Comparison of ENCODE assay signal across 17 mouse cellular contexts in genomic region chr6:41577297-41577696, GRCm38 (mm10). TPM values are rescaled to one million over a fixed set of nuclear protein-coding genes. Genes with fewer than 3 reads are reported as not detected.
DNase-seq lines count a peak whose midpoint lies in the region; ATAC-seq and TF ChIP-seq lines count a peak whose summit lies in the region.
"Had no signal": no experiment of that assay in that cellular context is flagged by ENCODE, and none has a peak within 500 bp of the region (broad histone marks: within the 10 kb centered on the region; RNA-seq: fewer than 3 reads in every experiment).

No protein-coding gene starts in this region.

- H3K4me1 ChIP-seq in hindbrain, embryonic 15.5 days (replicated peaks): no peaks in the 10 kb centered on the region
- H3K4me1 ChIP-seq in hindbrain, embryonic 12.5 days: no peaks in the 10 kb centered on the region
- H3K4me1 ChIP-seq in embryonic facial prominence, embryonic 10.5 days: peaks cover 4% of the 10 kb centered on the region
- H3K4me1 ChIP-seq: heart, embryonic 13.5 days; limb, embryonic 15.5 days had no signal

- no peak for DNase-seq in Patski (ENCODE audit: low read depth, low spot score)
- peak; percentile 23 for DNase-seq in embryonic facial prominence, embryonic 10.5 days (ENCODE audit: low spot score)
- DNase-seq in mesoderm, embryonic 11.5 days (ENCODE audit: low read depth, low spot score): peak; percentile 6
- no peak for DNase-seq in heart, adult 8-10 months (ENCODE audit: low spot score)
- no peak for DNase-seq in cerebellum, adult 18-20 months
- DNase-seq: cerebellum, adult 11-12 months; gastrocnemius, postnatal 36 days; layer of hippocampus, postnatal 36 days; lung, postnatal 4 days; right cerebral cortex, postnatal 4 days; thymus, postnatal 36 days had no signal

- no peak for TF ChIP-seq CTCF in Patski (IDR thresholded peaks at IDR 0.05)

- H3K27me3 ChIP-seq in hindbrain, embryonic 15.5 days: no peaks in the 10 kb centered on the region
- no peaks in the 10 kb centered on the region for H3K27me3 ChIP-seq in hindbrain, embryonic 12.5 days
- H3K27me3 ChIP-seq in Patski: no peaks in the 10 kb centered on the region
- no peaks in the 10 kb centered on the region for H3K27me3 ChIP-seq in embryonic facial prominence, embryonic 10.5 days (replicated peaks; ENCODE audit: low read depth, poor library complexity, severe bottlenecking)
- H3K27me3 ChIP-seq: embryonic facial prominence, embryonic 12.5 days; heart, embryonic 13.5 days; limb, embryonic 15.5 days had no signal

- in situ Hi-C loops in Patski (cut with MboI; ENCODE audit: low pct_unique_long_range_greater_than_20kb): no loop called here

- no peak overlapping the region for H3K9ac ChIP-seq in hindbrain, embryonic 15.5 days
- no peak overlapping the region for H3K9ac ChIP-seq in hindbrain, embryonic 12.5 days
- H3K9ac ChIP-seq: embryonic facial prominence, embryonic 12.5 days; heart, embryonic 13.5 days; limb, embryonic 15.5 days had no signal

- WGBS in hindbrain, embryonic 15.5 days: 47% methylated on average over 5 of the region's 5 CpGs
- WGBS in hindbrain, embryonic 12.5 days: 54% methylated on average over 5 of the region's 5 CpGs
- WGBS in embryonic facial prominence, embryonic 10.5 days: 49% methylated on average over 5 of the region's 5 CpGs

- no peak overlapping the region for H3K27ac ChIP-seq in hindbrain, embryonic 15.5 days (replicated peaks)
- H3K27ac ChIP-seq in hindbrain, embryonic 12.5 days: no peak overlapping the region
- H3K27ac ChIP-seq in embryonic facial prominence, embryonic 10.5 days (replicated peaks): no peak overlapping the region
- H3K27ac ChIP-seq: embryonic facial prominence, embryonic 12.5 days; heart, embryonic 13.5 days; kidney, postnatal 0 days; limb, embryonic 15.5 days had no signal

- H3K36me3 ChIP-seq in hindbrain, embryonic 15.5 days: no peaks in the 10 kb centered on the region
- no peaks in the 10 kb centered on the region for H3K36me3 ChIP-seq in hindbrain, embryonic 12.5 days
- no peaks in the 10 kb centered on the region for H3K36me3 ChIP-seq in embryonic facial prominence, embryonic 10.5 days (replicated peaks)
- H3K36me3 ChIP-seq: embryonic facial prominence, embryonic 12.5 days; heart, embryonic 13.5 days; limb, embryonic 15.5 days had no signal

- H3K4me2 ChIP-seq in hindbrain, embryonic 15.5 days: no peak overlapping the region
- H3K4me2 ChIP-seq in hindbrain, embryonic 12.5 days (replicated peaks): no peak overlapping the region
- H3K4me2 ChIP-seq: embryonic facial prominence, embryonic 12.5 days; heart, embryonic 13.5 days; limb, embryonic 15.5 days had no signal

- POLR2A ChIA-PET in Patski (lab: Charles Lee): no interaction called here

- no peak overlapping the region for H3K4me3 ChIP-seq in hindbrain, embryonic 15.5 days
- no peak overlapping the region for H3K4me3 ChIP-seq in hindbrain, embryonic 12.5 days
- no peak overlapping the region for H3K4me3 ChIP-seq in embryonic facial prominence, embryonic 10.5 days
- H3K4me3 ChIP-seq: embryonic facial prominence, embryonic 12.5 days; heart, embryonic 13.5 days; limb, embryonic 15.5 days had no signal

- peak; percentile 75; the same call in 1 of the 2 replicates for ATAC-seq in hindbrain, embryonic 15.5 days (ENCODE audit: low FRiP score, low read depth)
- ATAC-seq in hindbrain, embryonic 12.5 days (ENCODE audit: low FRiP score): no peak
- peak; percentile 58 for ATAC-seq in Patski

- H3K9me3 ChIP-seq in hindbrain, embryonic 15.5 days: no peaks in the 10 kb centered on the region
- no peaks in the 10 kb centered on the region for H3K9me3 ChIP-seq in hindbrain, embryonic 12.5 days (replicated peaks)
- H3K9me3 ChIP-seq in embryonic facial prominence, embryonic 10.5 days: no peaks in the 10 kb centered on the region
- H3K9me3 ChIP-seq: embryonic facial prominence, embryonic 12.5 days; heart, embryonic 13.5 days; limb, embryonic 15.5 days had no signal

- CTCF ChIA-PET in Patski (lab: Charles Lee): interaction anchor here (1.6 kb wide), 1 partner anchor 14 kb away, joined by 4 read pairs; no protein-coding TSS in a partner anchor

RNA-seq across cellular contexts. Expression of gene Ephb6, which starts 28.0 kb away (rescaled TPM):
- 40.1 and 44.4 TPM in 2 replicates for polyA plus RNA-seq in hindbrain, embryonic 15.5 days (2015; fragmentation: Nextera tagmentation; extraction: Ambion mirVana)
- polyA plus RNA-seq in hindbrain, embryonic 12.5 days (2016; fragmentation: Nextera tagmentation; extraction: Ambion mirVana): 25.8 and 28.1 TPM in 2 replicates
- 35.5 TPM for polyA plus RNA-seq in Patski (2021)
- polyA plus RNA-seq in embryonic facial prominence, embryonic 10.5 days (2016; fragmentation: Nextera tagmentation; extraction: Ambion mirVana): 16.8 and 18.3 TPM in 2 replicates
- total RNA-seq in heart, adult 8-10 months (2022): 1 to 10 TPM in 2 of 4 experiments, under 1 TPM in 2; 0.41 to 1.7 (median 1.1) TPM

RNA-seq across cellular contexts. Expression of gene Prss2, which starts 55.7 kb away (rescaled TPM):
- not detected in 2 replicates for polyA plus RNA-seq in hindbrain, embryonic 15.5 days (2015; fragmentation: Nextera tagmentation; extraction: Ambion mirVana)
- polyA plus RNA-seq in hindbrain, embryonic 12.5 days (2016; fragmentation: Nextera tagmentation; extraction: Ambion mirVana): not detected in 2 replicates
- not detected for polyA plus RNA-seq in Patski (2021)
- not detected in 2 replicates for polyA plus RNA-seq in embryonic facial prominence, embryonic 10.5 days (2016; fragmentation: Nextera tagmentation; extraction: Ambion mirVana)
- total RNA-seq in heart, adult 8-10 months (2022): not detected
- total RNA-seq: gastrocnemius, postnatal 36 days; layer of hippocampus, postnatal 36 days had no signal
- polyA plus RNA-seq: embryonic facial prominence, embryonic 12.5 days; heart, embryonic 13.5 days; kidney, postnatal 0 days; limb, embryonic 15.5 days had no signal

RNA-seq across cellular contexts. Expression of gene Trpv6, which starts 58.9 kb away (rescaled TPM):
- 0.80 and 0.92 TPM in 2 replicates for polyA plus RNA-seq in hindbrain, embryonic 15.5 days (2015; fragmentation: Nextera tagmentation; extraction: Ambion mirVana)
- polyA plus RNA-seq in hindbrain, embryonic 12.5 days (2016; fragmentation: Nextera tagmentation; extraction: Ambion mirVana): 0.62 and 1.1 TPM in 2 replicates
- 1.2 TPM for polyA plus RNA-seq in Patski (2021)
- polyA plus RNA-seq in embryonic facial prominence, embryonic 10.5 days (2016; fragmentation: Nextera tagmentation; extraction: Ambion mirVana): 0.36 and 0.45 TPM in 2 replicates
- not detected for total RNA-seq in heart, adult 8-10 months (2022)
- total RNA-seq: gastrocnemius, postnatal 36 days had no signal

Comparison
In these comparisons a context has a peak if more than half of its experiments do, and no peak if none do; other contexts are left out.
1. DNase-seq: peak in embryonic facial prominence, embryonic 10.5 days (single experiment) and mesoderm, embryonic 11.5 days (single experiment); none in Patski (single experiment), heart, adult 8-10 months (single experiment) and cerebellum, adult 18-20 months (0 of 2).